Mouse (Mus musculus): ENCODE measurements at regions not wholly inside any gene's neighbourhood (a gene's known extent, or its start where the extent isn't known, plus 50 kb on each side); places are given as distances from the start of the nearest gene placed in this dataset.

DNA sequence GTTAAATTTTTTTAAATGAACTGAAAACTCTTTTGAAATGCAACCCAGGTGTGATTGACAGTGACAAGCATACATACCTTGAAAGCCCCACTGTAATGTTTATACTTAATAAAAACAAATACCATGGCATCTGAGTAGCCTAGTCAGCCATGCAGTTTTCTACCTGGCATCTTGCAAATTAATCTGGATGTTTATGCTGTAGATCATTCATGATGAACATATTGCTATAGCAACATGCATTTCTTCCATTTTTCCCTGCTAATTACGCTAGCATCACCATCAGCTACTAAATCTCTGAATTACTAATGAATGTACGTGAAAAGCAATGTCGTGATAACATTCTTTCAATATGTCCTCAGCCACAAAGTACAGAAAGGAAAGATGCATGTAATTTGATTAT, 287.4 kb upstream of the Mef2c start:
- Histone ChIP-seq H3K9me3 (replicated peaks; ENCODE audit: low read length) (no peaks in the 10 kb centered on the region), H3K36me3 (replicated peaks in 1 of 2; ENCODE audit: control insufficient read depth in 1 of 2, insufficient read depth in 1 of 2, low read length in 1 of 2) (no peaks in the 10 kb centered on the region), H3K9ac (ENCODE audit: insufficient read depth, low read depth) (no peak overlapping the region), H3K4me1 (ENCODE audit: control insufficient read depth in 1 of 2, insufficient read depth in 2 of 2) (peaks cover 0 to 2% of the 10 kb centered on the region in 2 experiments; a peak in 2 of 4 replicates), H3K79me2 (replicated peaks; ENCODE audit: control insufficient read depth, extremely low read depth, insufficient read depth, poor library complexity, severe bottlenecking) (no peaks in the 10 kb centered on the region), H3K27ac (ENCODE audit: insufficient read depth, low read depth) (no peak overlapping the region), H3K4me3 (replicated peaks in 1 of 3; ENCODE audit: low read depth in 2 of 3, low read length in 2 of 3, poor library complexity in 1 of 3) (no peak overlapping the region), H3K27me3 (replicated peaks) (no peaks in the 10 kb centered on the region), H3K4me2 (ENCODE audit: insufficient read depth, low read depth, poor library complexity, severe bottlenecking) (no peak overlapping the region)
- in situ Hi-C loops (cut with MboI; ENCODE audit: low pct_ligation_motif_present, low pct_unique_long_range_greater_than_20kb, low sequenced_read_pairs), result no loop called here
- TF ChIP-seq CHD1 (IDR thresholded peaks at IDR 0.05; ENCODE audit: low read depth, low read length) (no peak), KAT2A (IDR thresholded peaks at IDR 0.05; ENCODE audit: insufficient replicate concordance, low read length) (no peak), POLR2A (IDR thresholded peaks at IDR 0.05; ENCODE audit: low read depth, low read length) (no peak), BHLHE40 (IDR thresholded peaks at IDR 0.05; ENCODE audit: low read depth, low read length) (no peak), MAX (IDR thresholded peaks at IDR 0.05; ENCODE audit: low read length) (no peak), E2F4 (IDR thresholded peaks at IDR 0.05; ENCODE audit: insufficient replicate concordance, low read depth, low read length) (no peak)
- DNase-seq (ENCODE audit: extremely low read depth), result no peak
- dilution Hi-C loops (cut with MboI; ENCODE audit: extremely low pct_ligation_motif_present, extremely low pct_unique_long_range_greater_than_20kb, low sequenced_read_pairs), result no loop called here

DNA sequence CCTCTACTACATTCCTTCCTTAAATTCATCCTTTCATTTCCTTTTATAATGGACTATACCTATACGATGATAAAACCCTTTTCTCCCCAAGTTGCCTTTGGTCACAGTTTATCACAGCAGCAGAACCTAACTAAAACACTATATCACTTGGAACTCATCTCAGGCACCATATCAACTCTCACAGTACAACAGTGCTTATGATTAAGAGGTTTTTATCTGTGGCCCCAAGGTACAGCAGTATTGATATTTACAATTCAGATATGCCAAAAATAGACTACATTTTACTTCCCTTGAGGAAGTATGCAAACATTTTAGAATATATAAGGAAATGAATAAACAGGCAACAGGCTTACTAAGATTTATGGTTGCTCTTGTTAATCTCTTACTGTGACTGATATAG, 251.4 kb upstream of the Mef2c start:
- no peak overlapping the region for H3K9ac ChIP-seq (ENCODE audit: insufficient read depth, low read depth)
- TF ChIP-seq JUND (conservative IDR thresholded peaks at IDR 0.05; ENCODE audit: low read depth, low read length), result no peak
- no peak for TF ChIP-seq CHD2 (IDR thresholded peaks at IDR 0.05; ENCODE audit: low read length)
- no peak for TF ChIP-seq MAZ (IDR thresholded peaks at IDR 0.05; ENCODE audit: low read depth, low read length)
- TF ChIP-seq CHD1 (IDR thresholded peaks at IDR 0.05; ENCODE audit: low read depth, low read length), result no peak
- no peak for TF ChIP-seq NRF1 (IDR thresholded peaks at IDR 0.05; ENCODE audit: low read depth, low read length)
- H3K9me3 ChIP-seq (replicated peaks; ENCODE audit: low read length), result no peaks in the 10 kb centered on the region
- H3K27ac ChIP-seq (ENCODE audit: insufficient read depth, low read depth), result no peak overlapping the region
- no peaks in the 10 kb centered on the region for H3K4me1 ChIP-seq (ENCODE audit: control insufficient read depth in 1 of 2, insufficient read depth in 2 of 2)
- no peaks in the 10 kb centered on the region for H3K36me3 ChIP-seq (replicated peaks in 1 of 2; ENCODE audit: control insufficient read depth in 1 of 2, insufficient read depth in 1 of 2, low read length in 1 of 2)
- in situ Hi-C loops (cut with MboI; ENCODE audit: low pct_ligation_motif_present, low pct_unique_long_range_greater_than_20kb, low sequenced_read_pairs) (no loop called here), dilution Hi-C loops (cut with MboI; ENCODE audit: extremely low pct_ligation_motif_present, extremely low pct_unique_long_range_greater_than_20kb, low sequenced_read_pairs) (no loop called here)
- H3K27me3 ChIP-seq (replicated peaks), result no peaks in the 10 kb centered on the region
- no peak for DNase-seq (ENCODE audit: extremely low read depth)
- H3K4me3 ChIP-seq (replicated peaks in 1 of 3; ENCODE audit: low read depth in 2 of 3, low read length in 2 of 3, poor library complexity in 1 of 3), result no peak overlapping the region
- H3K79me2 ChIP-seq (replicated peaks; ENCODE audit: control insufficient read depth, extremely low read depth, insufficient read depth, poor library complexity, severe bottlenecking), result no peaks in the 10 kb centered on the region
- no peak overlapping the region for H3K4me2 ChIP-seq (ENCODE audit: insufficient read depth, low read depth, poor library complexity, severe bottlenecking)

DNA sequence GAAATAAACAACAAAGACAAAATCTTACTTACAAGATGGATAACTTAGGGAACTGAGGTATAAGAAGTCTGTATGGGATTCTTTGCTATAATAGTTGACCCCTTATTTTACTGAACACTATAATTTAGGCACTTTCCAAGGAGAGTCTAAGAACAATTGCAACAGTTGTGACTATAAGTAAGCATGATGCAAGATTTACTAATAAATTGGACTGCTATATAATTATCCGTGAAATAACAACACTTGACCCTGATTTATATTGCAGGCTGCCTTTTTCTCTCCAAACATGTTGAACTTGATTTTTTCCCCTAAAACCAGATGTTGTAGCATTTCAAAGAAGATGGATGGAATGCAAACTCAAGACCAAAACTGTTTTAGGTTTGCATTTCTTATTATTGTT, 237.2 kb upstream of the Mef2c start:
- no peak for TF ChIP-seq CTCF (conservative IDR thresholded peaks at IDR 0.05 in 1 of 2, IDR thresholded peaks at IDR 0.05 in 1 of 2; ENCODE audit: low read depth in 2 of 2, low read length in 2 of 2)
- no peak for TF ChIP-seq ZMIZ1 (IDR thresholded peaks at IDR 0.05; ENCODE audit: low read depth, low read length)
- no peak for TF ChIP-seq SIN3A (IDR thresholded peaks at IDR 0.05; ENCODE audit: low read length)
- no peak for TF ChIP-seq NRF1 (IDR thresholded peaks at IDR 0.05; ENCODE audit: low read depth, low read length)
- no peak for TF ChIP-seq POLR2A (IDR thresholded peaks at IDR 0.05; ENCODE audit: low read depth, low read length)
- TF ChIP-seq ZKSCAN1 (IDR thresholded peaks at IDR 0.05; ENCODE audit: borderline replicate concordance, low read depth, low read length), result no peak
- TF ChIP-seq ETS1 (conservative IDR thresholded peaks at IDR 0.05; ENCODE audit: low read depth, low read length), result no peak
- TF ChIP-seq USF1 (IDR thresholded peaks at IDR 0.05; ENCODE audit: low read depth, low read length), result no peak
- TF ChIP-seq HCFC1 (IDR thresholded peaks at IDR 0.05; ENCODE audit: low read depth, low read length), result no peak
- no peak for TF ChIP-seq PAX5 (IDR thresholded peaks at IDR 0.05; ENCODE audit: low read length)
- TF ChIP-seq TBP (conservative IDR thresholded peaks at IDR 0.05; ENCODE audit: low read depth, low read length), result no peak
- no peak for TF ChIP-seq CHD1 (IDR thresholded peaks at IDR 0.05; ENCODE audit: low read depth, low read length)
- TF ChIP-seq USF2 (conservative IDR thresholded peaks at IDR 0.05; ENCODE audit: low read depth, low read length), result no peak
- TF ChIP-seq EP300 (IDR thresholded peaks at IDR 0.05; ENCODE audit: low read length), result no peak
- H3K4me2 ChIP-seq (ENCODE audit: insufficient read depth, low read depth, poor library complexity, severe bottlenecking), result no peak overlapping the region
- no peaks in the 10 kb centered on the region for H3K79me2 ChIP-seq (replicated peaks; ENCODE audit: control insufficient read depth, extremely low read depth, insufficient read depth, poor library complexity, severe bottlenecking)
- no peak for DNase-seq (ENCODE audit: extremely low read depth)
- no peaks in the 10 kb centered on the region for H3K36me3 ChIP-seq (replicated peaks in 1 of 2; ENCODE audit: control insufficient read depth in 1 of 2, insufficient read depth in 1 of 2, low read length in 1 of 2)
- dilution Hi-C loops (cut with MboI; ENCODE audit: extremely low pct_ligation_motif_present, extremely low pct_unique_long_range_greater_than_20kb, low sequenced_read_pairs) (no loop called here), in situ Hi-C loops (cut with MboI; ENCODE audit: low pct_ligation_motif_present, low pct_unique_long_range_greater_than_20kb, low sequenced_read_pairs) (no loop called here)
- H3K27me3 ChIP-seq (replicated peaks), result no peaks in the 10 kb centered on the region
- H3K27ac ChIP-seq (ENCODE audit: insufficient read depth, low read depth), result no peak overlapping the region
- no peak overlapping the region for H3K4me3 ChIP-seq (replicated peaks in 1 of 3; ENCODE audit: low read depth in 2 of 3, low read length in 2 of 3, poor library complexity in 1 of 3)
- no peaks in the 10 kb centered on the region for H3K4me1 ChIP-seq (ENCODE audit: control insufficient read depth in 1 of 2, insufficient read depth in 2 of 2)
- no peak overlapping the region for H3K9ac ChIP-seq (ENCODE audit: insufficient read depth, low read depth)
- no peaks in the 10 kb centered on the region for H3K9me3 ChIP-seq (replicated peaks; ENCODE audit: low read length)
